Mouse (Mus musculus) myocyte (in vitro differentiated cells): Measurements from ENCODE around the gene Vps36. TPM values are rescaled to one million over a fixed set of nuclear protein-coding genes. Genes with fewer than 3 reads are reported as not detected.

ENCODE experiments used
- H3K27me3 ChIP-seq: one replicate; pipeline ENCODE4 v1.6.1; 2011; ENCODE audit not compliant: control insufficient read depth, insufficient read depth, insufficient read length
- H3K36me3 ChIP-seq: one replicate; pipeline ENCODE4 v1.6.1; 2011; ENCODE audit not compliant: control insufficient read depth, insufficient read depth
- H3K4me2 ChIP-seq: one replicate; pipeline ENCODE4 v1.6.1; 2011; ENCODE audit warnings: low read depth, control low read depth
- H3K4me3 ChIP-seq: one replicate; pipeline ENCODE4 v1.5.1; 2011; ENCODE audit warnings: mild to moderate bottlenecking, control low read depth, moderate library complexity
- H3K79me2 ChIP-seq: one replicate; pipeline ENCODE4 v1.6.1; 2011; ENCODE audit not compliant: control insufficient read depth, insufficient read depth
- H3ac ChIP-seq: one replicate; pipeline ENCODE4 v1.6.1; 2011; ENCODE audit not compliant: control insufficient read depth, insufficient read length
- CEBPB ChIP-seq: IDR thresholded peaks from 2 replicates; pipeline ENCODE4 v1.6.1; 2011; ENCODE audit warnings: mild to moderate bottlenecking, moderate library complexity; ENCODE audit not compliant: poor library complexity, insufficient read depth, severe bottlenecking
- E2F4 ChIP-seq: IDR thresholded peaks from one replicate; pipeline ENCODE4 v1.6.1; 2011; ENCODE audit warnings: mild to moderate bottlenecking, control low read depth, moderate library complexity; ENCODE audit not compliant: insufficient read depth
- MAX ChIP-seq: IDR thresholded peaks from one replicate; pipeline ENCODE4 v1.6.1; 2011; ENCODE audit warnings: low read depth, mild to moderate bottlenecking, control low read depth
- MYOD1 ChIP-seq, 3 experiments: IDR thresholded peaks; one replicate each; pipeline ENCODE4 v1.6.1; 2011; ENCODE audit warnings: control low read depth in 2 of 3, low read depth in 2 of 3, mild to moderate bottlenecking in 2 of 3, moderate library complexity in 1 of 3; ENCODE audit not compliant: insufficient read length in 2 of 3, control insufficient read depth in 1 of 3
- MYOG ChIP-seq, 3 experiments: IDR thresholded peaks; one replicate each; pipeline ENCODE4 v1.6.1; 2011; ENCODE audit warnings: control low read depth in 2 of 3, low read depth in 2 of 3, mild to moderate bottlenecking in 2 of 3; ENCODE audit not compliant: insufficient read length in 2 of 3, control insufficient read depth in 1 of 3, insufficient read depth in 1 of 3
- POLR2A ChIP-seq: IDR thresholded peaks from one replicate; pipeline ENCODE4 v1.6.1; 2011; ENCODE audit warnings: low read depth, mild to moderate bottlenecking, control low read depth, moderate library complexity; ENCODE audit not compliant: insufficient read length
- POLR2AphosphoS2 ChIP-seq: IDR thresholded peaks from one replicate; pipeline ENCODE4 v1.6.1; 2011; ENCODE audit warnings: low read depth, control low read depth; ENCODE audit not compliant: insufficient read length
- REST ChIP-seq: IDR thresholded peaks from one replicate; pipeline ENCODE4 v1.6.1; 2011; ENCODE audit warnings: mild to moderate bottlenecking, control low read depth, moderate library complexity; ENCODE audit not compliant: insufficient read depth, insufficient read length
- SRF ChIP-seq: IDR thresholded peaks from one replicate; pipeline ENCODE4 v1.6.1; 2011; ENCODE audit warnings: low read depth; ENCODE audit not compliant: control insufficient read depth, insufficient read length
- TCF12 ChIP-seq: IDR thresholded peaks from one replicate; pipeline ENCODE4 v1.6.1; 2011; ENCODE audit warnings: mild to moderate bottlenecking, control low read depth; ENCODE audit not compliant: poor library complexity, insufficient read depth, severe bottlenecking
- TCF3 ChIP-seq: IDR thresholded peaks from one replicate; pipeline ENCODE4 v1.6.1; 2011; ENCODE audit warnings: low read depth, control low read depth; ENCODE audit not compliant: insufficient read length
- USF1 ChIP-seq: IDR thresholded peaks from one replicate; pipeline ENCODE4 v1.6.1; 2011; ENCODE audit warnings: low read depth, mild to moderate bottlenecking, control low read depth, moderate library complexity
- polyA plus RNA-seq: library from polyadenylated mRNA; unstranded; fragments of >200 nt; fragmentation: generic; extraction: Trizol; gene quantifications from one replicate; pipeline ENCODE4 v1.2.1, GENCODE M21; 2012; ENCODE audit warnings: missing spikeins

Gene Vps36
- polyA plus RNA-seq, 1 experiment: 19.1 TPM

DNA sequence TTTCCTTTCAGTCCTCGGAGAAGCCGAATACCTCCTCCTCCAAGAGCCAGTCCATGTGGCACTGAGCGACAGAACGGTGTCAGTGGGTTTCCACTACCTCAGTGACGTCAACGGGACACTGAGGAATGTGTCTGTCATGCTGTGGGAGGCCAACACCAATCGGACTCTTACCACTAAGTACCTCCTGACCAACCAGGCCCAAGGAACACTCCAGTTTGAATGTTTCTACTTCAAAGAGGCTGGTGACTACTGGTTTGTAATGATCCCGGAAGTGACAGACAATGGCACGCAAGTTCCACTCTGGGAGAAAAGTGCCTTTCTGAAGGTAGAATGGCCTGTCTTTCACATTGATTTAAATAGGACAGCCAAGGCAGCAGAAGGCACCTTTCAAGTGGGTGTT is 50.4 kb downstream of the Vps36 start:
- Histone ChIP-seq H3K79me2 (no peaks in the 10 kb centered on the region), H3K36me3 (no peaks in the 10 kb centered on the region), H3K4me2 (no peak overlapping the region), H3ac (no peak overlapping the region), H3K4me3 (no peak overlapping the region), H3K27me3 (peaks cover 4% of the 10 kb centered on the region)
- TF ChIP-seq POLR2AphosphoS2 (no peak), MAX (no peak), SRF (no peak), CEBPB (no peak), USF1 (no peak), REST (no peak), TCF12 (no peak), TCF3 (no peak), MYOD1 (IDR thresholded peaks at IDR 0.05; ENCODE audit: control insufficient read depth in 1 of 3, insufficient read length in 2 of 3, low read depth in 2 of 3) (no peak), POLR2A (no peak), MYOG (IDR thresholded peaks at IDR 0.05; ENCODE audit: control insufficient read depth in 1 of 3, insufficient read depth in 1 of 3, insufficient read length in 2 of 3, low read depth in 2 of 3) (no peak), E2F4 (no peak)

DNA sequence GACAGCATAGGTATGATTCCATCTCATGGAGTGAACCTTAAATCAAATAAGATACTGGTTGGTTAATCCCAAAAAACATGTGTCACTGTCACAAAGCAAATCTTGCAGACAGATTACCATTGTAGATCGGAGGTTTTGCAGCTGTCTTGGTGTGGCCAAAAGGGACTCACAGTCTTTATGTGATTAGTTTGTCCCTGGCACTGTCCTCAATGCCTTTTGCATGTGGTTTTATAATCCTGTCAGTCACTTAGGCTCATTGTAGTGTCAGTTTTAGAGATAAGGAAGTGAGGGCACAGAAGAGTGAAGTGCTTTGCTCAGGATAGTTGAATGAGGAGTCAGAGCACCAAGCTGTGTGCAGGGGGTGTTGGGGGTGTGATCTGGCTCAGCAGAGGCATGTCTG is 53.1 kb downstream of the Vps36 start:
- Histone ChIP-seq H3K27me3 (no peaks in the 10 kb centered on the region), H3K79me2 (no peaks in the 10 kb centered on the region), H3K4me3 (no peak overlapping the region), H3ac (no peak overlapping the region), H3K4me2 (no peak overlapping the region), H3K36me3 (no peaks in the 10 kb centered on the region)
- no peak for TF ChIP-seq CEBPB
- TF ChIP-seq MYOG (IDR thresholded peaks at IDR 0.05; ENCODE audit: control insufficient read depth in 1 of 3, insufficient read depth in 1 of 3, insufficient read length in 2 of 3, low read depth in 2 of 3): no peak
- TF ChIP-seq POLR2AphosphoS2: no peak
- TF ChIP-seq USF1: no peak
- no peak for TF ChIP-seq REST
- no peak for TF ChIP-seq MYOD1 (IDR thresholded peaks at IDR 0.05; ENCODE audit: control insufficient read depth in 1 of 3, insufficient read length in 2 of 3, low read depth in 2 of 3)
- no peak for TF ChIP-seq TCF12
- no peak for TF ChIP-seq MAX
- TF ChIP-seq E2F4: no peak
- no peak for TF ChIP-seq POLR2A
- no peak for TF ChIP-seq TCF3

DNA sequence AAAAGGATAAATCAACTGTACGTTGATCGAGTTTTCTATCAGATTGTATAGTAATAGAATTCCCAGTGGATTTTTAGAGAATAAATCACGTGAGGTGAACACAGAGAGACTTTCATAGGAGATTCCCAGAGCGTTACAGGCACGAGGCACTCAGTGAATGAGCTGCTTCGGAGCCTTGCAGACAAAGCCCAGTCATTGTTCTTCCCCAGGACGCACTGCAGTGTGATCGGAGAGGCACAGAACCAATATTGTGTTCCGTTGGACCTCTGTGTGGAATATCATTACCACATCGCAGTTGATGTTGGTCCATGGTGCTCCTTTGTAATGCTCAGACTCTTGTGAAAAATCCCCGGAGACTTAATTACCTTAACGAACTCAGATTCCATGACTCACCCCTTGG is 55.3 kb downstream of the Vps36 start:
- H3K27me3 ChIP-seq: peaks cover 2% of the 10 kb centered on the region

DNA sequence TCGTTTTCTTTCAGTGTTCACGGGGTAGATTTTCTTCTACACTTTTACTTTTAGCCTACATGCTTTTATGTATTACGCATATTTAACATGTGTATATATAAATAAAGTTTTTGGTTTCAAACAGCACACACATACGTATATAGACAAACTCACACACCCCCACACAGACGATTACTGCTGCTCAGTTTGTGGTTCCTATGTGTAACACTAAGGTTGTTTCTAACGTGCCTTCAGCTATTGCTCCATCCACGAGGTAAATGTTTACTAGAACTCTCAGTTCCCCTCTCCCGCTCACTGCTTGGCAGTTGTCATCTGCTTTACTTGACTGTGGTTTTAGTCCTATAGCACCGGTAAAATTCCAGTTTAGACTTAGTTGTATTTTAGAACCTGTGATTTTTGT is 56.5 kb downstream of the Vps36 start:
- no peak overlapping the region for H3ac ChIP-seq
- no peak for TF ChIP-seq CEBPB
- TF ChIP-seq POLR2A: no peak
- no peak for TF ChIP-seq MYOG (IDR thresholded peaks at IDR 0.05; ENCODE audit: control insufficient read depth in 1 of 3, insufficient read depth in 1 of 3, insufficient read length in 2 of 3, low read depth in 2 of 3)
- TF ChIP-seq POLR2AphosphoS2: no peak
- no peak for TF ChIP-seq MYOD1 (IDR thresholded peaks at IDR 0.05; ENCODE audit: control insufficient read depth in 1 of 3, insufficient read length in 2 of 3, low read depth in 2 of 3)
- TF ChIP-seq USF1: no peak
- TF ChIP-seq TCF3: no peak
- TF ChIP-seq MAX: no peak
- TF ChIP-seq TCF12: no peak
- TF ChIP-seq REST: no peak
- no peak for TF ChIP-seq SRF
- no peak for TF ChIP-seq E2F4
- H3K4me3 ChIP-seq: no peak overlapping the region

More for the DNA sequence above, 55.3 kb downstream of the Vps36 start:
- Histone ChIP-seq H3K4me3 (no peak overlapping the region), H3K4me2 (no peak overlapping the region), H3ac (no peak overlapping the region), H3K79me2 (no peaks in the 10 kb centered on the region), H3K36me3 (no peaks in the 10 kb centered on the region)
- TF ChIP-seq E2F4: no peak
- TF ChIP-seq REST: no peak
- no peak for TF ChIP-seq MYOD1 (IDR thresholded peaks at IDR 0.05; ENCODE audit: control insufficient read depth in 1 of 3, insufficient read length in 2 of 3, low read depth in 2 of 3)
- no peak for TF ChIP-seq USF1
- no peak for TF ChIP-seq POLR2A
- TF ChIP-seq TCF3: no peak
- TF ChIP-seq MYOG (IDR thresholded peaks at IDR 0.05; ENCODE audit: control insufficient read depth in 1 of 3, insufficient read depth in 1 of 3, insufficient read length in 2 of 3, low read depth in 2 of 3): no peak
- TF ChIP-seq SRF: no peak
- no peak for TF ChIP-seq CEBPB
- no peak for TF ChIP-seq MAX

More for the DNA sequence above, 56.5 kb downstream of the Vps36 start:
- Histone ChIP-seq H3K36me3 (no peaks in the 10 kb centered on the region), H3K79me2 (no peaks in the 10 kb centered on the region), H3K4me2 (no peak overlapping the region), H3K27me3 (peaks cover 4% of the 10 kb centered on the region)
